Mouse (Mus musculus) embryonic facial prominence, embryonic 13.5 days (tissue): ENCODE measurements at regions not wholly inside any gene's neighbourhood (a gene's known extent, or its start where the extent isn't known, plus 50 kb on each side); places are given as distances from the start of the nearest gene placed in this dataset.

ENCODE experiments used
- ATAC-seq: fragments of 200-750 bp; cut with Nextera tagmentation; 2 replicates; pipeline ENCODE4 v1.8.0; 2017; ENCODE audit warnings: low read depth; ENCODE audit not compliant: insufficient number of reproducible peaks, insufficient read depth, low FRiP score, low TSS enrichment
- H3K27ac ChIP-seq: fragments of 300-500 bp; sonication (generic); 2 replicates; pipeline ENCODE4 v1.5.1; 2015; ENCODE audit warnings: moderate library complexity, mild to moderate bottlenecking, inconsistent platforms
- H3K27me3 ChIP-seq: fragments of 300-500 bp; sonication (generic); 2 replicates; pipeline ENCODE4 v1.6.1; 2015; ENCODE audit warnings: mild to moderate bottlenecking, inconsistent platforms
- H3K36me3 ChIP-seq: fragments of 300-500 bp; sonication (generic); 2 replicates; pipeline ENCODE4 v1.6.1; 2015; ENCODE audit warnings: mild to moderate bottlenecking, inconsistent platforms
- H3K4me1 ChIP-seq: fragments of 300-500 bp; sonication (generic); 2 replicates; pipeline ENCODE4 v1.6.1; 2015; ENCODE audit warnings: inconsistent platforms
- H3K4me2 ChIP-seq: fragments of 300-500 bp; sonication (generic); 2 replicates; pipeline ENCODE4 v1.6.1; 2015; ENCODE audit warnings: moderate library complexity, mild to moderate bottlenecking, inconsistent platforms
- H3K4me3 ChIP-seq: fragments of 300-500 bp; sonication (generic); 2 replicates; pipeline ENCODE4 v1.5.1; 2015; ENCODE audit warnings: mild to moderate bottlenecking, inconsistent platforms
- H3K9ac ChIP-seq: fragments of 300-500 bp; sonication (generic); 2 replicates; pipeline ENCODE4 v1.6.1; 2015; ENCODE audit warnings: mild to moderate bottlenecking, inconsistent platforms
- H3K9me3 ChIP-seq: fragments of 300-500 bp; sonication (generic); 2 replicates; pipeline ENCODE4 v1.6.1; 2016; ENCODE audit warnings: inconsistent platforms
- WGBS: fragments of 180-500 bp; shearing (Covaris S2); methylation state at CpG from one replicate; pipeline ENCODE4 v1.1.7; 2015; ENCODE audit warnings: mixed read lengths; 5-methylcytosine and 5-hydroxymethylcytosine counted together

DNA sequence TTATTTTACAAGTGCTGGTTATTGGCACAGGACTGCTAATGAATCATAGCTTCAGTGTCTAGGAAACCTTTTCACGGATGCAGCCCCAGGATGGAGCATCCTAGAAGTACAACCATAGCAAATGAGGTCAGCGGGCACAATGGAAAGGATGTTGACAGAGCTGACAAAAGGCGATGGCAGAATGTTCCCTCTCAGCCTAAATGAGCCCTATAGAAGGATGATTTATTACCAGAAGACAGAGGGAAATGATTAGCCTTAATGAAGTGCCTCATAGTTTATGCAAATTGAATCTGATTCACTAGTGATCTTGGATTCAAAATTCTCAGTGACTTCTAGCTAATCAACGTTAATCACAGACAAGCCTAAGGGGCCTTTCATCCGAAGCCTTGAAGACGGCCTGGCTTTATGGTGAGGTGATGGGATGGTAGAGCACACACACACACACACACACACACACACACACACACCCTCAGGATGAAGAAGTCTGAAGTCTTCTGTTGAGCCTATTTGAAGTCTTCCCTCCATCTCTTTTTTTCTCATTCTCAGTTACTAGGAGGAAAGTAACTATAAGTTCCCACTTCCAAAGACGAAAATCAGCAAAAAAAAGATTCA is 267.4 kb upstream of the Clec14a start:
- no peak for ATAC-seq
- no peaks in the 10 kb centered on the region for H3K36me3 ChIP-seq
- no peak overlapping the region for H3K9ac ChIP-seq
- H3K9me3 ChIP-seq, result no peaks in the 10 kb centered on the region
- H3K4me1 ChIP-seq, result no peaks in the 10 kb centered on the region
- WGBS, result 67% methylated on average over 7 of the region's 7 CpGs
- no peaks in the 10 kb centered on the region for H3K27me3 ChIP-seq
- H3K27ac ChIP-seq, result no peak overlapping the region
- no peak overlapping the region for H3K4me2 ChIP-seq
- no peak overlapping the region for H3K4me3 ChIP-seq

DNA sequence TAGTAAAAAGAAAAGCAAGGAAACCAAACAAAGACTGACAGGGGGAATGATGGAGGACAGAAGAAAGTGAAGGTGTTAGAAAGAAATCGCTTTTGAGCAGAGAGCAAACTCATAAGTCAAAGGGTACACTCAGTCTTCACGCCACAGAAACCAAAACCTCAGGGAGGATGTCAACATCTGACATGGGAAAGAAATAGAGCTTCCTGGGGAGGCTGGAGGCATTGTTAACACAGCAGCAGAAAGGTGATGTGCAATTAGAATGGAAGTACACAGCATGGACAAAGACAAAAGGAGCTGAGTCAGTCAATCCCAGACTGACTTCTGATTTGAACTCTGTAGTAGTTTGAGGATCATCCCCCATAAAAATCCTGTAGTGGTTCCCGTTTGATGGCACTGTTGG is 261.2 kb upstream of the Clec14a start:
- WGBS, result 70% methylated on average over 3 of the region's 3 CpGs
- H3K4me3 ChIP-seq, result no peak overlapping the region

DNA sequence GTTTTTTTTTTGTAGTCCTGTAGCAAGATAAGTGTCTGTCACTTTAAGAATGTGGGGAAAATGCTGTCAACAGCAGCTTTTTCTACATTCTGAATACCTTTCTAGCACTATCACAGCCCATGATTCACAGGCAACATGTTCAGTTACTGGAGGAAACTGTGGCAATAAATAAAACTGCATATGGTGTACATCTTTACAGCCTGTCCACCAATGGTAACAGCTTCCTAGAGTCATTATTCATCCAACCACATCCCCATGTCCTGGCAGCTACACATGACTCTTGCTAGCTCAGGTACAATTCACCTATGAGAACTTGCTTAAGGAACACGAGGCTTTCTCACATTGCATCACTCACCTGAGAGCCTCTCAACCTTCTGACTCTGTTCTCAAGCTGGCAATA is 247.7 kb upstream of the Clec14a start:
- Histone ChIP-seq H3K4me3 (no peak overlapping the region), H3K27me3 (no peaks in the 10 kb centered on the region), H3K27ac (no peak overlapping the region), H3K9me3 (no peaks in the 10 kb centered on the region), H3K4me1 (no peaks in the 10 kb centered on the region), H3K4me2 (no peak overlapping the region), H3K36me3 (no peaks in the 10 kb centered on the region), H3K9ac (no peak overlapping the region)
- no peak for ATAC-seq
- WGBS, result 62% methylated on average over 1 of the region's 1 CpGs

More for the DNA sequence above, 261.2 kb upstream of the Clec14a start:
- Histone ChIP-seq H3K4me2 (no peak overlapping the region), H3K9ac (no peak overlapping the region), H3K36me3 (no peaks in the 10 kb centered on the region), H3K27ac (no peak overlapping the region), H3K27me3 (no peaks in the 10 kb centered on the region), H3K4me1 (no peaks in the 10 kb centered on the region), H3K9me3 (no peaks in the 10 kb centered on the region)
- ATAC-seq, result no peak

DNA sequence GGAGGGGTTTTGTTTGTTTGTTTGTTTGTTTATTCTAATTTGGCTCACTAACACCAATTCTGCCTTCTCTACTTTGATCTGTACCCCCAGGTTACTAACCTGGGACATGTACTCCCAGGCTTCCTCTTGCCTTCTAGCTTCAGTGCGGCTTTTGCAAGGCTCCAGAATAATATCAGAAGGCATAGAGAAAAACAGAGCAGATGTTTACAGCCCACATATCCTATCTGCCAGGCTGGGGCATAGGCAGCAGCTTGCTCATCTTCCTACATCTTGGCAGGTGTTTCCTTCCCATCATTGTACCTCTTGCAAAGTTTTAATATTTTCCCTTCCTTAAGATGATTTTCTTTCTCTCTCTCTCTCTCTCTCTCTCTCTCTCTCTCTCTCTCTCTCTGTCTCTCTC is 244.9 kb upstream of the Clec14a start:
- Histone ChIP-seq H3K9me3 (no peaks in the 10 kb centered on the region), H3K36me3 (no peaks in the 10 kb centered on the region), H3K4me3 (no peak overlapping the region), H3K9ac (no peak overlapping the region), H3K4me1 (no peaks in the 10 kb centered on the region), H3K27ac (no peak overlapping the region), H3K4me2 (no peak overlapping the region), H3K27me3 (no peaks in the 10 kb centered on the region)
- no peak for ATAC-seq
- WGBS, result 92% methylated on average over 1 of the region's 1 CpGs

DNA sequence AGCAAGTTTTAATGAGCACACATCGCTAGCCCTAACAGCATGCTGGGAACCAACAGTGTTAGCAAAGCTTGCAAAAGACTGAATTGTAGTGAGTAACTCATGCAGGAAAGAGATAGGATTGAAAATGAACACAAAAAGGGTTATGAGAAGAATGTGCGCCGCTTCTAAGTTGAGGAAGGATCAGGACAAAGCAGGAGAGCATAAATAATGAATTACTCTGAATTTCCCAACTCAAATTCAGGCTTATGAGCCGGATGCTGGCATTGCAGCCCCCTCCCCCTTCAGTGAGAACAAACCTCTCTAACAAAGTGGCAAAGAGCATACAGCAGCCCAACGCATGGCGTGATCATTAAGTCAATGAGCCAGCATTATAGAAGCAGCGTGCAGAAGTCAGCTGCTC is 243.6 kb upstream of the Clec14a start:
- Histone ChIP-seq H3K9me3 (no peaks in the 10 kb centered on the region), H3K27ac (no peak overlapping the region)
- no peak for ATAC-seq

DNA sequence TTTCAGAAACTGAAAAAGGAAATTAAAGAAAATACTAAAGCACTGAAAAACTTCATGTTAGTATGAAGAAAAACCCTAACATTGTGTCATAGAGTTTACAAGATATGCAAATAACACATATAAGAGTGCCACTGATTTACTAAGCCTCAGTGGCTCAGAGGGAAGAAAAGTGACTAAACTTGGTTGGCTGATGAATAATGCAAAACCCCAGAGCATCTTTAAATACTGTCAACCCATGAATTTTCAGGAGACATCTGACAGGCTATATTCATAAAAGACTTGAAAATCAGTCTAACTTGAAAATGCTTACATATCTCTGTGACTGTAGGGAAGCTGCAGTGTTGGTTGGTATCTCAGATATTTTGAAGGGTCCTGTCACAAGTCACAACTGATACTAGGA is 235.2 kb upstream of the Clec14a start:
- H3K27ac ChIP-seq, result no peak overlapping the region
- H3K4me1 ChIP-seq, result no peaks in the 10 kb centered on the region
- H3K27me3 ChIP-seq, result no peaks in the 10 kb centered on the region
- H3K9ac ChIP-seq, result no peak overlapping the region
- H3K36me3 ChIP-seq, result no peaks in the 10 kb centered on the region
- no peak for ATAC-seq
- no peak overlapping the region for H3K4me3 ChIP-seq
- H3K4me2 ChIP-seq, result no peak overlapping the region
- no peaks in the 10 kb centered on the region for H3K9me3 ChIP-seq

More for the DNA sequence above, 243.6 kb upstream of the Clec14a start:
- H3K4me1 ChIP-seq, result no peaks in the 10 kb centered on the region
- no peak overlapping the region for H3K4me3 ChIP-seq
- no peak overlapping the region for H3K4me2 ChIP-seq
- 58% methylated on average over 7 of the region's 7 CpGs for WGBS
- H3K36me3 ChIP-seq, result no peaks in the 10 kb centered on the region
- no peaks in the 10 kb centered on the region for H3K27me3 ChIP-seq
- no peak overlapping the region for H3K9ac ChIP-seq

DNA sequence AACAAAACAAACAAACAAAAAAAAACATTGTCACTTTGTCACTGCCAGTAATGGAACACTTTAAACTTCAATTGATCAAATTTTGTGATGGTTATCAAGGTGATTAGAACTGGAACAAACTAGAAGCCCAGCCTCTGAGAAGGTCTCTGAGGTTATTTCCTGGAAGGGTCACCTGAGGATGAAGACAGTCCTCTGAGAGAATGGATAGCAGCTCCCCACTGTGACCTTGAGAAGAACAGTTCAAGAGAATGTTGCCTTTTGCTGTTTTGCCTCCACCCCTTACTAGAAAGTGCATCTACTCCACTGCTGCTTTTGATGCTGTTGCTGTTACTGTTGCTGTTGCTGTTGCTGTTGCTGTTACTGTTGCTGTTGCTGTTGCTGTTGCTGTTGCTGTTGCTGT is 205.1 kb upstream of the Clec14a start:
- Histone ChIP-seq H3K36me3 (no peaks in the 10 kb centered on the region), H3K4me1 (no peaks in the 10 kb centered on the region), H3K9ac (no peak overlapping the region), H3K4me3 (no peak overlapping the region), H3K27me3 (no peaks in the 10 kb centered on the region), H3K4me2 (no peak overlapping the region), H3K9me3 (no peaks in the 10 kb centered on the region), H3K27ac (no peak overlapping the region)
- ATAC-seq, result no peak

DNA sequence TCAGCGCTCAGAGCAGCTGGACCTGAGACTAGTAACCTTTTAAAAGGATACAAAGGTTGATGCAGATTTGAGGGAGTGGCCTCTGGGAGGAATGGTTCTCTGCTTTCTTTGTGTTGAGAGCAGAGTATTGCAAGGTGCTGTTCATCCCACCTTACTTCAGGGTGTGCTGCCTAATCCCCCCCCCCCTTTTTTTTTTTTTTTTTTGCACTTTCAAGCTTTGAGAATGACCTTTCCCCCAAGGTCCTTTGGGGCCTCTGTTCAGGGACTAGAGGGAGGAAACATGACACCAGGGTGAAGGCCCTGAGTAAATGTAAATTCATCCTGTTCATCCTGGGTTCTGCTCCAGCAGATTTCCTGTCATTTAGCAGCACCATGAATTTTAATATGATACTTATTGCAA is 204.4 kb upstream of the Clec14a start:
- no peak overlapping the region for H3K9ac ChIP-seq
- H3K27ac ChIP-seq, result no peak overlapping the region
- no peaks in the 10 kb centered on the region for H3K27me3 ChIP-seq
- no peak for ATAC-seq
- H3K4me3 ChIP-seq, result no peak overlapping the region
- WGBS, result 70% methylated on average over 1 of the region's 1 CpGs
- H3K36me3 ChIP-seq, result no peaks in the 10 kb centered on the region
- H3K9me3 ChIP-seq, result no peaks in the 10 kb centered on the region
- H3K4me1 ChIP-seq, result no peaks in the 10 kb centered on the region
- no peak overlapping the region for H3K4me2 ChIP-seq

DNA sequence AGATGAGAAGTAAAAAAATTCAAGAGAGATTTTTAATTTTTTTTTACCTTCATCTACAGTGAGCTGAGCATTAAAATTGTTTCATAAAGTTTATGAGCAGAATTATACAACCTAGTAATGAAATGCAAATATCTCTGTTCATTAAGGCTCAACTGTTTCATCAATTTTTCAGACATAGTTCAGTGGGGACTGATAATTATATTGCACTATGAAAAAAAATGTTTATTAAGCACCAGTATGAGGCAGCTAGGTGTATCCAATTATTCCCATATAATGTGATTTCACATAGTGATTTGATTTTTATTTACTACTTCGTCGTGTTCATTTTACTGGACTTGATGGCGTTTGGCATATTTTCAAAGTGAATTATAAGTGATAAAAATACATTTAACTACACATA is 191.4 kb upstream of the Clec14a start:
- Histone ChIP-seq H3K4me2 (no peak overlapping the region), H3K9ac (no peak overlapping the region), H3K27me3 (no peaks in the 10 kb centered on the region), H3K27ac (no peak overlapping the region), H3K9me3 (no peaks in the 10 kb centered on the region), H3K4me3 (no peak overlapping the region), H3K36me3 (no peaks in the 10 kb centered on the region), H3K4me1 (no peaks in the 10 kb centered on the region)
- no peak for ATAC-seq
- WGBS, result 84% methylated on average over 3 of the region's 3 CpGs

DNA sequence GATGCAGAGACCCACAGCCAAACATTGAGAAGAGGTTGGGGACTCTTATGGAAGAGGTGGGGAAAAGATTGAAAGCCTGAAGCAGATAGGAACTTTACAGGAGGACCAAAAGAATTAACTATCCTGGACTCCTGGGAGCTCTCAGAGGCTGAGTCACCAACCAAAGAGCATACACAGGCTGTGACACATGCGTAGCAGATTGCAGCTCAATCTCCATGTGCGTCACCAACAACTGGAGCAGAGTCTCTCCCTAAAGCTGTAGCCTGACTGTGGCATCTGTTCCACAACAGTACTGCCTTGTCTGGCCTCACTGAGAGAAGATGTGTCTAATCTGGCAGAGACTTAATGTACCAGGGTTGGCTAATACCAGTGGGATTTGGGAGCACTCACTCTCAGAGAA is 185.7 kb upstream of the Clec14a start:
- no peaks in the 10 kb centered on the region for H3K4me1 ChIP-seq
- no peak overlapping the region for H3K4me2 ChIP-seq
- no peaks in the 10 kb centered on the region for H3K27me3 ChIP-seq
- H3K36me3 ChIP-seq, result no peaks in the 10 kb centered on the region
- 81% methylated on average over 2 of the region's 2 CpGs for WGBS
- no peak overlapping the region for H3K27ac ChIP-seq
- H3K9me3 ChIP-seq, result no peaks in the 10 kb centered on the region
- H3K9ac ChIP-seq, result no peak overlapping the region
- no peak overlapping the region for H3K4me3 ChIP-seq
- ATAC-seq, result no peak

DNA sequence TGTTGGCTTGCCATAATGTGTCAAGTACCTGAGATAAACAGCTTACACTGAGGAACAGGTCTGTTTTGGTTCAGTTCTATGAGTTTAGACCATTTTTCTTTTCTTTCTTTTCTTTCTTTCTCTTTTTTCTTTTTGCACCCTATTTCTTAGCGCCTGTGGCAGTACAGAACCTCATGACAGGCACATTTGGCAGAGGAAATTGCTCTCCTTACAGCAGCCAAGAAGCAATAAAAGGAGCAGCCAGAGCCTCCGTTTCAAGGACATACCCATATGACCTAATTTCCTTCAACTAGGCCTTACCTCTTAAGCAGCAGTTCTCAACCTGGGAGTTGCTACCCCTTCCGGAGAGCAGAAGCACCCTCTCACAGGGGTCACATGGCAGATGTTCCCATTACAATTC is 173.9 kb upstream of the Clec14a start:
- H3K27ac ChIP-seq, result no peak overlapping the region
- H3K36me3 ChIP-seq, result no peaks in the 10 kb centered on the region
- 55% methylated on average over 3 of the region's 3 CpGs for WGBS
- no peak overlapping the region for H3K4me3 ChIP-seq
- no peaks in the 10 kb centered on the region for H3K4me1 ChIP-seq
- no peaks in the 10 kb centered on the region for H3K27me3 ChIP-seq
- ATAC-seq, result no peak
- no peak overlapping the region for H3K4me2 ChIP-seq
- H3K9me3 ChIP-seq, result no peaks in the 10 kb centered on the region
- no peak overlapping the region for H3K9ac ChIP-seq

DNA sequence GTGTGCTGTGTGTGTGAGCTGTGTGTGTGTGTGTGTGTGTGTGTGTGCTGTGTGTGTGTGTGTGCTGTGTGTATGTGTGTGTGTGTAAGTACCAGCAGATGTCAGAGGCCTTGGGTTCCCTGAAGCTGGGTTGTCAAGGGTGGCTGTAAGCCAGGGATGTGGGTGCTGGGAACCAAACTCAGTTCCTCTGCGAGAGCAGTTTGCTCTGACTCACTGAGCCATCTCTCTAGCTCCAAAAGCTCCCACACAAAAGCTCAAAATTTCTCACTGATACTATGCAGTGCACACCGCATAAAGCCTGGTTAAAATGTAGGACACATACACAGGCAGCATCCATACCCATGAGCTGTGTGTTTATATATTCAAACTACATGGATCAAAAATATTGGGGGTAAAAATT is 172.9 kb upstream of the Clec14a start:
- WGBS, result 89% methylated on average over 2 of the region's 2 CpGs
- H3K9me3 ChIP-seq, result no peaks in the 10 kb centered on the region
- no peaks in the 10 kb centered on the region for H3K36me3 ChIP-seq
- no peak for ATAC-seq
- no peak overlapping the region for H3K4me3 ChIP-seq
- H3K4me2 ChIP-seq, result no peak overlapping the region
- no peaks in the 10 kb centered on the region for H3K27me3 ChIP-seq
- H3K9ac ChIP-seq, result no peak overlapping the region
- H3K27ac ChIP-seq, result no peak overlapping the region
- H3K4me1 ChIP-seq, result no peaks in the 10 kb centered on the region

DNA sequence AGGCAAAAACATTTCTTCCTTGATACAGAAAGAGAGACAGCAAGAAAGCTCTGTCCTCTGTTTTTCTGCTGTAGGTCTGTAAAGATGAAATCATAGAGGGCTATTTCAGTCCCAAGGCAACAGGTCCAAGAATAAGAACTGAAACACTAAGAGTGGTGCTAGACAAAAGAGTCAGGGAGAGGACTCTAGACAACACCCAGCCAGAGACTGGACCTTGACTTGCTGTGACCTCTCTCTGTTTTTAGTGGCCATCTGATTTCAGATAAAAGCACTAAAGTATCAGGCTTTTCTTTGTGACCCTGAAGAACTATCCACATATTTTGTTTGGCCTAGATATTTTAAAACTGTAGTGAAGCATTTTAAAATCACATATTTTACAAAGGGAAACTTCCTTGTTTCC is 171.6 kb upstream of the Clec14a start:
- H3K4me2 ChIP-seq, result no peak overlapping the region
- H3K9ac ChIP-seq, result no peak overlapping the region
- no peaks in the 10 kb centered on the region for H3K9me3 ChIP-seq
- no peaks in the 10 kb centered on the region for H3K4me1 ChIP-seq
- no peaks in the 10 kb centered on the region for H3K27me3 ChIP-seq
- H3K36me3 ChIP-seq, result no peaks in the 10 kb centered on the region
- no peak for ATAC-seq
- no peak overlapping the region for H3K27ac ChIP-seq
- H3K4me3 ChIP-seq, result no peak overlapping the region
